Mouse (Mus musculus): ENCODE measurements around the gene Thada. TPM values are rescaled to one million over a fixed set of nuclear protein-coding genes. Genes with fewer than 3 reads are reported as not detected.

The Thada gene
- total RNA-seq, 4 experiments from 2014 or later: 8.1 to 8.9 (median 8.6) TPM

GRCm38 (mm10) chr17:84477176-84477575 lies 11.2 kb upstream of the Thada start:
- no peak for DNase-seq (ENCODE audit: low spot score)

DNA sequence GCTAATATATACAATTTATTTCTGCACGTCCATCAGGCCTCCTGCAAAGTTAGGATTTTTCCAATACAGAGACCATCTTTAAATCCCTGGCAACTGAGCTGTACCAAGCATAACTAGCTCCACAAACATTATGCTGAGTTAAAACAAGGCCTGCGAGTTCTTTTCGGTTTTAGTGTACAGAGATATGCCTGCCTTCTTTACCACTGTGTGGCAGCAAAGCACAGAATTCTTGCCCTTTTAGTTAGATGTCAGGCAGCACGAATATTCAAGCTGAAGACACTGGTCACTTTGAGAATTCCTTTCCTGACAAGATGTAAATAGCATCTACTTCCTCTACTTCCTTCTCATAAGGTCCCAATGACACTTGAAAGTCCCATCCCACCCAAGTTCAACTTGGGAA lies 8.3 kb upstream of the Thada start:
- no peak for DNase-seq (ENCODE audit: low spot score)

DNA sequence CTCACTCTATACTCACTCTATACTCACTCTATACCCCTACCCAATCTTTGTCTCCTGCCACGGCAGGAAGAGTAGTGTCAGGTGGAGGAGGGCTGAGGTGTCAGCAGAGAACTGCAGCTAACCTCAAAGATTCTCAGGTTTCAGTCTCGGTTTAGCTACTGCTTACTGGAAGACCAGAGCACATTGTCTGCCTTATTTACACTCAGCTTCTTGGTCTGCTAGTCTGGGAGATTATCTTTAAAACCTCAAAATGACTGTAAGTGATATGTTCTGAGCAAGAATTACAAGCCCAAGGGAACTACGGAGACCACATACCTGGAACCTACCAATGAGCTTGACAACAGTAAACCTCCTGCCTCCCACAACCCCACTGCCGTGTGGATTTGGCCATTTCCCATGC lies 31.0 kb downstream of the Thada start:
- no peak for DNase-seq (ENCODE audit: low spot score)

- no peak for DNase-seq (ENCODE audit: low spot score)
These were observed 31.8 kb downstream of the Thada start for GRCm38 (mm10) chr17:84434233-84434632.

- no peak for DNase-seq (ENCODE audit: low spot score)
These were observed 34.0 kb downstream of the Thada start for GRCm38 (mm10) chr17:84431991-84432390.

GRCm38 (mm10) chr17:84424258-84424657 lies 41.7 kb downstream of the Thada start:
- DNase-seq (ENCODE audit: low spot score): no peak

- no peak for DNase-seq (ENCODE audit: low spot score)
These were observed 43.1 kb downstream of the Thada start for GRCm38 (mm10) chr17:84422916-84423315.

DNA sequence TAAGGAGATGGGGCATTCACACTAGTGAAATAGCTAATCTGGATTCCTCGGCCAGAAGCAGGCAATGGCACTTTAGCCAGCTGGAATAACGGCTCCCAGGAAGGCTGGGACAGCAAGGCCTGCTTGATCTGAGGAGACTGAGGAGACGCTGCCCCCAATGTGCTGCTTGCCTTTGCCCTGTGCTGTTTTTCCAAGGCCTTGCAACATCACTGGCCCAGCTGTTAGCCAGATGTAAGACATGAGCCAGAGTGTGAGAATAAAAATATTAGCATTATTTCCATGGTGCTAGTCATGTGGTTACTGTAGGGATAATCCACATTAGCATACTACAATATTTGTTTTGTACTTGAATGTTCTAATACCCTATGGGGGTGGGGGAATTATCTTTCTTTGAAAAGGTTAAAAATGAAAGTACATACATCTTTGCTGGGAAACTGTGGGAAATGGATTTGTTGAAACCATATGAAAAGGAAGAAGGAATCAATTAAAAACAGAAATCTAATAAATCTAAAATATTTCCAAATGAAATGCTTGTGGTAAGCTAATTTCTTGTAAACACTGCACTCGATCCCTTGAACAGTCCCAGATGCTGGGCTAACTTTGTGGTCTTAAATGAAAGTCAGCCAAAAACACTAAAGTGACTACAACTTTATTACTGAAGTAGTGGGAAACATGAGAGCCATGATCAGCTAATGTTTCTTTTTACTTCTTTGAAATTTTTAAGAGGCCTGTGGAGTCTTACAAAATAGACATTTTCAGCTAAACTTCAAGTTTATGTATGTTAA lies 43.8 kb downstream of the Thada start:
- DNase-seq (ENCODE audit: low spot score): peak; percentile 56

DNA sequence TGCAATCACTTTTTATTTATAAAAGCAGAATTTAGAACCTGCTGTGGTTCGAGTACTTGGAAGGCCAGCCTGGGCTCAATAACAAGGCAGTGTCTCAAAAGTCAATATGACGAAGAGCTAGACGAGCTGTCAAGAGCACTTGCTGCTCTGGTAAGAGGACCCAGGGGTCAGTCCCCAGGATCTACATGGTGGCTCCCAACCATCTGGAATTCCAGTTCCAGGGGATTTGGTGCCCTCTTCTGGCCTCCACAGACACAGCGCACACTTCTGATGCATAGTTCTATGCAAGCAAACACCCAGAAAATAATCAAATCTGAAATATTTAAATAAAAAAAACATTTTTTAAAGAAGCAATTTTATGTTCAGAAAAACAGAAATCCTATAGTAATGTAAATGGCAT lies 45.0 kb downstream of the Thada start:
- no peak for DNase-seq (ENCODE audit: low spot score)

GRCm38 (mm10) chr17:84420276-84420639 lies 45.7 kb downstream of the Thada start:
- DNase-seq (ENCODE audit: low spot score): no peak

DNA sequence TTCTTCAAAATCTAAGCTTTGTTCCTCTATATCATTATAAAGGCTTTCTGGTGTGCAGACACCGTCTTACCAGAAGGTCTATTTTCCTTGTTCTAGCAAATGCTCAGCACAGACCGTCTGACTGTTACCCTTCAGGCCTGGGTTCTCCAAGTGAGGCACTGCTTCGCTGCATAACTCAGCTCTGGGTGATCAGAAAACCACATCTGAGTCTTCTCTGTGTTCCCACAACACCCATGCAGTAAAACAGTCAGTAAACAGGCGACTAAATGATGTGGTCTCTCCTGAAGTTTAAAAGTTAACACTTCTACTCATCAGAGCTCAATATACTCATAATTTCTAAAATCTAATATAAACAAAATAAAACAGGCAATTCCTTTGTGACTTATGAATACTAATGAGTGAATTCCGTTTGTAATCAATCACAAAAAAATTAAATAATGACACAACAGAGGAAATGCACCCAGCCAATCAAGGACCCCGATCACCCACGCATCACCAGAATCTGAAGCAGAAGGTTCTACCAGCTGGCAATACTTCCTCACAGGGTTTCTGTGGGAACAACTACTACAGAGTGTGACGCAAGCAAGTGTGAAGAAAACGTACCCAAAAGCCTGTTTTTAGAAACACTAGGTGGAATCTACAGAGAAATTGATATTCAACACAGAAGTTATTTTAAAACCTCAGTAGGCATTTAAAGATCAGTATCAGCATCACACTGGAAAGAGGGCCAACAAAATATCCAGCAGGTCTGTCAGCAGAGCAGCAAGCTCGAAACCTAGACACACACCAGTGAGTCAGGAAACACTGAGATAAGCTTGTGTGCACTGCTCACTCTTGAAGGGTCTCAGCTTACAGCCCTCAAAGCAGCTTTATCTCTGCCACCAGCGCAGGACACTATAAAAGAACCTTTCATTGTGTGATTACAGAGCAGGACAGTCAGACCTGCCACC lies 46.4 kb downstream of the Thada start:
- DNase-seq (ENCODE audit: low spot score): no peak

GRCm38 (mm10) chr17:84415936-84416335 lies 50.1 kb downstream of the Thada start:
- no peak for DNase-seq (ENCODE audit: low spot score)

DNA sequence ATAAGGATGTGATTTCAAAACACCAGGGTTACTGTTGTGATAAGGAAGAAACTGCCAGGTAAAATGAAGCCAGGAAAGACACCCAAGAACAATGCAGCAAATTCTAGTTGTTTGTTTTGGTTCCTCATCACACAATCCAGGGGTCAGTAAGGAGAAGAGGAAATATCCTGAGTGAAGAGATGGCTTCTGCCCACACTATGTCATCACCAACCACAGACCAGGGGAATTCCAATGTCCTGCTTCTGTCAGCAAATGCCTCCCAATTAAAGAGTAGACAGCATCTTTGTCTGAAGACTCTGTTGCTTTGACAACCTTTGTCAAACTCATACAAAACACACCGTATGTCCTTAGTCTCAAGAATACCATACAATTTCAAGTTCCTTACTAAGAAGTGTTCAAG lies 57.3 kb downstream of the Thada start:
- no peak for DNase-seq (ENCODE audit: low spot score)

DNA sequence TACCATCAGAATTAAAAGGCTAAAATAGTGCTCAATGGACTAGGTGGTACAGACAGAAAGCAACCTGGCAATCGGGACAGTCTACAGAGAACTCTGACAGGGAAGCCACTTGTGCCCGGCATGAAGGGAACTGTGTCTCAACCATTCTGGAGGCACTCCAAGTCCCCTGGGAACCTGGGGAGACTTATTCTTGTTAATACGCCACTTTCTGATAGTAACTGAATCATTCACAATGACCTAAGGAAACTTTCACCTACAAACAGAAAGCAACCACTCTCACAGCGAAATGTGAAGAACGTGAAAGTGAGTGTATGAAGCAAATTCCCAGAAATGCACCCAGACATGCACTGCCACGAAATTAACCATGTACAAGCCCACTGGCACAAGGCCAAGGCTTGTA lies 60.4 kb downstream of the Thada start:
- peak; percentile 52 for DNase-seq (ENCODE audit: low spot score)

DNA sequence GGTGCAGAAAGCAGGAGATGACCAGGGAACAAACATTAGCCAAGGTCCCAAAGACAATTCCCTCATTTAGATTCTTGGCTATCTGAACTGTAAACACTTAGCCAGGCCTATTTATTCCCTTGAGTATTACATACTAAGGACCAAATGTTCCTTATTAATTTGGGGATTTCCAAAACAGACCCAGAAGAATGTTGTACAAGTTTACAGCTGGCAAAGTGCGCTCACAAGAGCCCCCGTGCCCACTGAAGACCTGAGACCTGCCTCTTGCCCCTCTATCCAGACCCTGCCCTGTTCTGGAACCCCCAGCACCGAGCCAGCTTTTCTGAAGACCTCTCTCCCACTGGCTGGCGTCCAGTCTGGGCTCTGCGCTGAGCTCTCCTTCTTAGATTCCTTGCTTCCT lies 64.2 kb downstream of the Thada start:
- DNase-seq (ENCODE audit: low spot score): peak; percentile 55

DNA sequence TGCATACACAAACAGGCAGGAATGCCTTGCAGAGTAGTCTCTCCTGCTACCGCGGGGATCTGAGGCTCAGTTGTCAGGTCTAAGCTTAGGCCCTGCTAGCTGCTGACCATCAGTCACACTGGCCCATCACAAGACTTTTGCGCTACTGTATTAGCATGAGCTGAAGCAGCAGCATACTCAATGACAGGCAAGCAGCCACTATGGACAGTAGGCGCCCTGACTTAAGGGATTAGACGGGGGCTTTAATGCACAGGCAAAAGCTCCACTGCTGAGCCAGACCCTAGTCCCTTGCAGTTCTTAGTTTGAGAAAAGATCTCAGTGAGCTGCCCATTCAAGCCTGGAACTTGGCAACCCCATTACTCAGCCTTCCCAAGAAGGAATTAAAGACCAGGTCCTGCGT lies 66.6 kb downstream of the Thada start:
- DNase-seq (ENCODE audit: low spot score): no peak

DNA sequence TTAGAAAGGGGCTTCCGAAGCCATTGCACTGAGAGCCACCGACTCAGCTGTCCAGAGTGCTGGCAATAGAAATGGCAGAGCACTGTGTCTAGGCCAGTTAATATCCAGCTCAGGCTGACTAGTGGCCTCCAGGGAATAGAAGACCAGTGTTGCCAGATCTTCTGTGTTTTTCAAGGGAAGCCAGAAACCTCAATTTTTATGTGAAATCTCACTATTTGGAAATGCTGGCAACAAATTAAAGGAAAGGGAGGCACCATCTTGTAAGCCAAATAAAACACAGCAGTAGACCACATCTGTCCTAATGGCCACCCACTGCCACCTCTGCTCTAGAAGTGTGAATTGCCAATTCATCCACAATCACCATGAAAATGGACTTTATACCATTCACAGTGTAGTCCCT lies 76.0 kb downstream of the Thada start:
- DNase-seq (ENCODE audit: low spot score): peak; percentile 51

DNA sequence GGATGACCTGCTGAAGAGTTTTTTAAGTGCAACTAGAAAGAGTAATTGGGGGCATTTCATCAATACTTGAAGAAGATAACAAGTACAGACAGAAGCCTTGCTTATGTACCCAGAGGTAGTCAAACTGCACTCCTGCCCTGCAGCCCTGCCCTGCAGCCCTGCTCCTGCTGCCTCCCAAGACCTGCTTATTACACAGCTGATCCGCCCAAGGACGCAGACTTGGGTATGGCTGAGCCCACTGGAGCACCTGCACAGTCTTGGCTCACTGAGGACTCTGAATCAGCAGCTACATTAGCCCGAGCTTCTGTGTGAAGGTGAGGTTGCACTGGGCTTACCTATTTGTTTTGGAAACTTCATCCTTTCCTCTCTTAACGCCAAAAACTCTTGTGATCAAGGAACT lies 79.8 kb downstream of the Thada start:
- no peak for DNase-seq (ENCODE audit: low spot score)

- peak; percentile 42 for DNase-seq (ENCODE audit: low spot score)
These were observed 80.3 kb downstream of the Thada start for GRCm38 (mm10) chr17:84385696-84386095.

- DNase-seq (ENCODE audit: low spot score): no peak
These were observed 81.3 kb downstream of the Thada start for GRCm38 (mm10) chr17:84384661-84385060.

DNA sequence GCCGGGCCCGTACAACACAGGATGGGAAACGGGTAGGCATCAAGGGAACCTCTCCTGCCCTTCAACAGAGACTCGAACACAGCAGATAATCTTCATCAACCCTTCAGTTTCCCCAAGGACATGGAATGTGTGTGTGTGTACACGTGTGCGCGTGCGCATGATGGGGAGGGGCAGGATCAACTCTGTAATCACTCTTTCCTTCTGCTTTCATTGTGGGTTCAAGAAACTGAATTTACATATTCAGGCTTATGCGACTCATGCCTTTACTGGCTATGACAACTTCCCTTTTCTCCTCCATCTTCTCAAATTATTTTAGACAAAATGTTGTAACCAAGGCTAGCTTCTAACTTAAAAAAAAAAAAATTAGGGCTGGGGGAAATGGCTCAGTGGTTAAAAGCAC lies 85.7 kb downstream of the Thada start:
- DNase-seq (ENCODE audit: low spot score): no peak

DNA sequence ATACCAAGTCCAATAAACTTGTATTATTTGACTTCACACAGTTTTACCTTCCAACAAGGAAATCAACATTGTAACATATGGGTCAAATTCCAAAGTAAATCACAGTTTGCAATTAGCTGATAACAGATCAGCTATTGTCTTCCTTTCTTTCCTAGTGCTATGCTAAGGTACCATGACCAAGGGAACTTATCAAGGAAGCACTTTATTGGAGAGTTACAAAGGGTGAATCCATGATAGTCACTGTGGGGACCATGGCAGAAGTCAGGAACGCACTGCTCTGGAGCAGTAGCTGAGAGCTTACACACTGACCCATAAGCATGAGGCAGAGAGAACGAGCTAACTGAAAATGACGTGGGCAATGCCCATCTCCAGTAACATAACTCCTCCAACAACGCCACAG lies 89.1 kb downstream of the Thada start:
- no peak for DNase-seq (ENCODE audit: low spot score)

Data from heart, adult 8-10 months (tissue).